Mouse (Mus musculus) adrenal gland, postnatal 4 days (tissue): ENCODE results near the gene C2cd4c. TPM values are rescaled to one million over a fixed set of nuclear protein-coding genes. Genes with fewer than 3 reads are reported as not detected.

Experiments
- DNase-seq, 2 experiments: peaks; one replicate each; pipeline ENCODE4 v3.0.0; 2021 to 2022; ENCODE audit warnings: low spot score in 2 of 2, mixed read lengths in 2 of 2
- total RNA-seq, 2 experiments: library from RNA; stranded (reverse); gene quantifications; 2 replicates each; pipeline ENCODE4 v1.2.3; 2021

The C2cd4c gene
- total RNA-seq, 2 experiments from 2014 or later = 0.56 to 1.5 TPM

DNA sequence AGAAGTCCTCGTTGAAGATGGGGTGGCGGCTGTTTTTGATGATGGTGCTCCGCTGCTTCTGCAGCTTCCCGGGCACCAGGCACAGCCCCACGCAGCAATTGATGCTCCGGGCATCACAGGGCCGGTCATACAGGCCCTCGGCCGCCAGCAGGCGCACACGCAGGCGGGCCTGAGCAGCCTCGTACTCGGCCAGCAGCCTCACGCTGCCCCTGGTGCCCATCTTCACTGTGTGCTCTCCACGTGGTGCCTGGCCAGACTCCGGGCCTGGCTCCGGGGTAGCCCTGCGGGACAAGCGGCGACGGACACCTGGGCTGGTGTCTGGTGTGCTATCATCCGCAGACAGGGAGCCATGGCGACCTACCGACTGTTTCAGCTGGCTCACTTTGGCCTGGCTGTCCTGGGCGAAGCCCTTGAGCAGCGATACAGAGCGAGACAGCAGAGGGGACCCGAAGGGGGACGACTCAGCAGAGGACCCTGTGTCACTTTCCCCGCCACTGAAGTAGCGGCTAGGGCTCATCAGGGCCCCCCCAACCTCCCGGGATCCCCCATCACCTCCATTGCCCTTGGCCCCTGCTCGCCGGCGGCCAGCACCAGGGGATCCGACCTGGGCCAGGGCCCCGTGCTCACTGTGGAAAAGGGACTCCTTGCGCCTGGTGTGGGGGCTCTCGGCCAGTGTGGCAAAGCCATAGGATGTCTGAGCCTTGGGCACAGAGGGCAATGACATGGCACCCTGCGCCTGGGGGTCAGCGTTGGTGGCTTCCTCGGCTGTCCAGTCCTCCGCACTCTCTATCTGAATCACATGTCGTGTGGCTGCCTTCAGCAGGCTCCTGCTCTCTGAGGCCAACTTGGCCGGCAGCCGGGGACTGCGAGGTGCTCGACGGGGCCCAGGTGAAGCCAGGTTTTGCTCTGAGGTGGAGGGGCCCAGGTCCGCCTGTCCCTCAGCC is 1.4 kb downstream of the C2cd4c start:
- no peak for DNase-seq

DNA sequence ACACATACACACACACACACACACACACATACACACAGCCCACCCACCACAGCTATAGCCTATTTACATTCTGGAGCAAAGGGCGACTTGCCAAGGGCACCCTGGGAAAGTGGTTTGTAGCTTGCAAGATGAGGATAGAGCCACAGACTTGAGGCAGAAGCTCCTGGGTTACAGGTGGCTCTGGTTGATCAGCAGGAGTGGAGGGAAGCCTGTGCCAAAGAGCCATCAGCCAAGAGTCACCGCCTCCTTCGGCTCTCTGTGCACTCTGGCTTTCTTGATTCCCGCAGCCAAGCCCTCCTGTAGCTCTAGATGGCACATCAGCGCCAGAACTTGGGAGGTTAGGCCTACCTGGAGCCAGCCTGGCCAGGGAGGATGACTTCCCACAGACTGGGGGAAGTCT is 2.5 kb downstream of the C2cd4c start:
- no peak for DNase-seq

- DNase-seq = no peak
Measured at GRCm38 (mm10) chr10:79609276-79609675, 4.5 kb downstream of the C2cd4c start.

DNA sequence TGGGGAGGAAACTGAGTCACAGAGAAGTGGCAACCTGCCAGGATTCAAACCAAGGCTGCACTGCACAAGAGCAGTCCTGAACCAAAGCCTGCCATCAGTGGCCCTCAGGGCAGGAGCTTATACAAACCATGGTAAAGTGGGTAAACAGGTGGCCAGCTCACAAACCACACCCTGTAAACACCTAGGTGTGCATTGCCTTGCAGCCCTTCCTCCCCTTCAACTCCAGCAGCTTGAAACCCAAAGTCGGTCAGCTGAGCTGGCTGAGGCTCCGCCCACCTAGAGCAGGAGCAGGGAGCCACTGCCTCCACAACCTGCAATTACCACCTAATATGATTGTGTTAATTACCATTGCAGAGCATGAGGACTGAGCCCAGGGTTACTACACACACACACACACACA is 5.9 kb downstream of the C2cd4c start:
- no peak for DNase-seq

DNA sequence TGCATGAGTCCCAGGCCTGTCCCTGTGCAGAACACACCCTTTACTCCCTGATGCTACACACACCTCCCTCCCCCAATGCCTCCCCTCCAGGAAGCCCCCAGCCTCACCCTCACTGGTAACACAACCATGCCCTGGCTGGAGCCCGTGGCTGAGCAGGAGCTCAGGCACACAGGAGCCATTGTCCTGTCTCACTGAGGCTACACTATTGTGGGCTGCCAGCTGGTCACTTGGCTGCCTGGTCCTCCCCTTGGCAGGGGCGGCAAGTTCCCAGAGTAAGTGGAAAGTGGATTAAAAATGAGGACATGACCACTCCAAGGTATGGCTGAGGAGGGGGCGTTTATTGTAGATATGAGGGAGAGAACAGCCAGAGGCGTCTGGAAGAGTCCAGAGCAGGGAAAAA is 7.3 kb downstream of the C2cd4c start:
- no peak for DNase-seq

- DNase-seq = no peak
Measured at GRCm38 (mm10) chr10:79597936-79598230, 15.9 kb downstream of the C2cd4c start.

DNA sequence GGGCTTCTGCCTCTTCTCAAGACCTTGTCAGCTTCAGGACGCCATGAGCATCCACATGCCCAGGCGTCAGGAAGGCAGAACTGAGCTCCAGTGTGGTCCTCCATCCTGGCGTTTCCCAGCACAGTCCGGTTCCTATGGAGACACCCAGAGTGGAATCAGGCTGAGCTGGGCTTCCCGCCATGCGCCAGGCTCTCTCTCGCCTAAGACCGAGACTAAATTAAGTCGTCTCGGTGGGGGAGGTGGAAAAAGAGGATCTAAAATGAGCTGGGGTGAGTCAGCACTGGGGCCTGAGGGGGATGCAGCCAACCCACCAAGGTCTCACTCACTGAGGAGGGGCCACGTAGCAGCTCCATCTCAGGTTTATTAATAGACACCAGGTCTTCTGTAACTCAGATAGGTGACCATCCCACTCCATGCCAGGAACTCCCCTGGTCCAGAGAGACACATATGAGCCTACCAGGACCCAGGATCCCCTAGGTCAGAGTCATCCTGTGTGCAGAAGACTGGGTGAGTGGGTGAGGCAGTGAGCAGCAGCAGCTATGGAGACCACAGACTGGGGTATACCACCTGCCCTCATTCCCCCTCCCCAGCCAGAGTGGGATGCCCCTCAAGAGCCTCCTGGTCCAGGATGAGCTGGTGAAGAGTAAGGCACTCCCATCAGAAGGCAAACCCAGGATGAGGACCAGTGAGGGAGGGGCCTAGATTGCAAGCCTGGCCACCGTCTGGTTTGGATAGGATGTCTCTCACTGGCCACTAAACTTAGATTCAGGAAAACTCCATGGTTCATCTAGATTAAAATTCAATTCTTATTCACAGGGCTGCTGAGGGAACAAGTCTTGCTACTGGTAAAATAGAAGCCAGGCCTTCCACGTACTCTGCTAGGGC is 16.5 kb downstream of the C2cd4c start:
- no peak for DNase-seq

GRCm38 (mm10) chr10:79595590-79595929 is 18.3 kb downstream of the C2cd4c start:
- no peak for DNase-seq

DNA sequence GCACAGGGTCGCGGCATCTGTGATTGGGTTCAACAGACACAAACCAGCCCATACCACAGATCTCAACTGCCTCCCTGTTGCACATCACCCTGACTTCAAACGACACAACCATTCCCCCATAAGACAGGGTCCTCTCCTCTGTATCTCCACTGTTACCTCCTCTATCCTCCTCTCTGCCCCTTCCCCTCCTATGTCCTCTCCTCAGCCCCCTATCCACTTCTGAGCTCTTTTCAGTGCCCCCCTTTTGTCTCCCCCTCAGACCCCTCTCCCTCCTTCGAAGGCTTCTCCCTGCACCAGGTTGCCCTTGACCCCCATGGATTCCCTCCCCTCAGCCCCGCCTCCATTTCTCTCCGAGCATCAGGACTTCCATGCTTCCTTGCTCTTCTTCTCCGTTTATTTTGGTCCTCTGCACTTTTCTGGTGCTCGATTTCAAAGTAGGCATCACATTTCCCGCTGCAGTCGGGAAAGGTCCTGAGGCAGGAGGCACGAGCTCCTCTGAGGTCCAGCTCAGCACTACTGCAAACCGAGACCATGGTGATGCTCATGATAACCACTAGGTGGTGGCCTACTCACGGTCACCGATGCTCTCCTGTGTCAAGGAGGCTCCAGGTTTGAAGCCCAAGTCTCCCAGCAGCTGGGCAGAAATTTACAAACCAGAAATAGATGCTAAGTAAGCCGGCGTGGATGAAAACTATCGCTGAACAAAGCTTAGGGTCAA is 18.8 kb downstream of the C2cd4c start:
- DNase-seq = peak in 1 of 2 experiments; percentile 36

- no peak for DNase-seq
Measured at GRCm38 (mm10) chr10:79594111-79594510, 19.7 kb downstream of the C2cd4c start.

GRCm38 (mm10) chr10:79590702-79591101 is 23.1 kb downstream of the C2cd4c start:
- DNase-seq = no peak

- no peak for DNase-seq
Measured at GRCm38 (mm10) chr10:79587752-79588126, 26.1 kb downstream of the C2cd4c start.

DNA sequence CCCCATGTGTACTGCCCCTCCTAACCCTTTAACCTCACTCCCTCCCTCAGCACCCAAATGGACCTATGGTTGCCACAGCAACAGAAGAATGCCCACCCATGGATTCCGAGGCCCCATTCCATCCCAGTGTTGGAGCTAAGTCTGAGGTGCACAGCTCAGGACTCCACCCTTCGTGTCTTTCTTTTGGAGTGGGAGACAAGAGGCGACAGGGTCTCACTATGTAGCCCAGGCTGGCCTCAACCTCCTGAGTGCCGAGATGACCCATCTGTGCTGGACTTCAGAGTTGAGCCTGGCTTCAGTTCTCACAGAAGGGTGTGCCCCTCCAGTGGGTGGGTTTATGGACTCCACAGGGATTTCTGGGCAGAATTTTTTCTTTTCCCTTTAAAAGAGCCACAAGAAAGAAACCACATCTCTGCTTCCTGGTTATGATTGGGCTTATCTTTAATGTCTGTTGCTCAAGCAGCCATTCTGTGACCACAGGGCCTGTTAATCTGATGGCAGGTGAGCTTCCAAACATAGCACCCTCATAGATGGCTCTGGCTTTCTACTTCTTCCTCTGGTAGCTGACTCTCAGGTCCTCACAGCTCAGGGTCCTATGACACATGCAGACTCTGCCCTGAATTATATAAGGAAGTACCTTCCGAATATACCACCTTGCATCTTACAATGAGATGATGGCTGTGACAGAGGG is 26.6 kb downstream of the C2cd4c start, which contains the start of gene Theg:
Theg (minus strand) TSS at position 271 of the 691 bp plus-strand sequence.
- DNase-seq = no peak

DNA sequence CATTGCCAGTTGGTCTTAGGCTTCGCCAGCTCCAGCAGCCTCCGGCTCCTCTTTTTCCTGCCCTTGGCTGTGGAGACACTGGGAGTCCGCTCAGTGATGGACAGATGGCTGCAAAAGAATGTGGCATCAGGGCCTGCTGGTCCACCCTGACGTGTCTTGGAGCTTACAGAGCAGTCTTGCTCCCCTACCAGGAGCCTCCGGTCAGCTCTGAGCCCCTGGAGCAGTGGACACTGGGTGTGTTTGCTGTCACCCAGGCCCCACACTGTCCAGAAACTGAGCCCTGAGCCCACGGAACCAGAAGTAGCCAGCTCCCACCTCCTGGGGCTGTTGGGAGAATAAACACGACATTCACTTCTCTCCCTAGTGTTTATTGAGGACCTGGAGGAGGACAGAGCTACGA is 27.6 kb downstream of the C2cd4c start:
- DNase-seq = no peak

DNA sequence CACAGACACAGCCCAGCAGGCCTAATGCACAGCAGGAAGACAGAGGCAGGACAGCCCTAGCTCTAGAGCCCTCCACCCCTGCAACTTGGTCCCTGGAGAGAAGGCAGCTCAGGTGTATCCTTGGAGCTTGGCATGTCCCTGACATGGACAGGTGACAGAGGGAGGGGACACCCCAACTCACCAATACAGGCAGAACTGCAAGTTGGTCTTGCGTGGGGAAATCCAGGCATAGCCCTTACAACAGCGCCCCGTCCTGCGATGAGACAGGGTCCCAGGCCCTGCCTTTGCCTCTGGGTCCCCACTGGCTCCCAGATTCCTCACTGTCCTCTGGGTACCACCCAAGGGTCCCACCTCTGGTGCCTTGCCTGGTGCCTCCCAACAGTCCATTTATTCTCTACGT is 28.1 kb downstream of the C2cd4c start:
- DNase-seq = no peak

GRCm38 (mm10) chr10:79585136-79585535 is 28.7 kb downstream of the C2cd4c start:
- no peak for DNase-seq

DNA sequence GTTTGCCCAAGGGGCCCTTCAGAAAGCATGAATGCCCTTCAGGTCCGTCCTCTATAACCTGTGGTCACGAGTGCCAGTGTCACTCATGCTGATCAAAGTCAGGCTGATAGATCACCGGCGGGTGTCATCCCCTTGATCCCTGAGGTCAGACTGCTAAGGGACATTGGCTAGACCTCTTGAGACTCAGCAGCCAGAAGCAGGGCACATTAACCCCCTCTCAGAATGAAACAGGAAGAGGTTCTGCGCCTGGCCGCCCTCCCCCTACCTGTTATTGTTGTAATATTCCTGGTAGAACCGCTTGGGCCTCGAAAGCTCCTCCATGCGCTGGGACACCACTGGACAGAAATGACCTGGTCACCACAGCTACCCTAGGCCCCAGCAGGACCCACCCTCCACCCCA is 29.4 kb downstream of the C2cd4c start:
- DNase-seq = no peak

DNA sequence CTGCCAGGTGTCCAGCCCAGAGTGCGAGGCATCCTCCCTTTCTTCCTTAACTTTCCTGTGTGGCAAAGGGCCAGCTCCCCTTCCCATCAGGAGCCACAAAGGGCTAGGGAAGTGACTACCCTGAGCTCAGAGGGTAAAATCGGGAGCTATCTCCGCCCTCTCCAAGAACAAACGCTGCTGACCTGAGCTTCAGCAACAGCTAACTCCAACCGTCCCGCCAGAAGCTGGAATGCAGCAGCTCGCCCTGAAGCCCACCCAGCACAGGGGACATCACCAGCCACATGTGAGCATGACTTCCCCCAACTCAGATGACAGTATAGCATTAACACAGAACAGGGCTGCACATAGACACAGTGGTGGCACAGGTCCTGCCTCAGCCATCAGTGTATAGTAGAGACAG is 29.8 kb downstream of the C2cd4c start:
- DNase-seq = no peak

DNA sequence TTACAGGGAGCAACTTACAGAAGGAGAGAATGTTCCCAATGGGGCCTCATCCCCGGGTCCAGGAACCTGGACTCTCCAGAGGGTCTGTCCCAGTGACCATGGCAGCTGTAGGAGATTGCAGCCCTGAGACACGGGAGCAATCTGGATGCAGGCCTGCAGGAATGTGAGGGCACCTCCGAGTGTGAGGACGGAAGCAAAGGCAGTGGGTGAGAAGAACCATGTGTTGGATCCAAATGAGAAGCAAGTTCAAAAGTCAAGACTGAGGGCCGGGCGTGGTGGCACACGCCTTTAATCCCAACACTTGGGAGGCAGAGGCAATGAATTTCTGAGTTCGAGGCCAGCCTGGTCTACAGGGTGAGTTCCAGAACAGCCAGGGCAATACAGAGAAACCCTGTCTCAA is 32.3 kb downstream of the C2cd4c start:
- no peak for DNase-seq

GRCm38 (mm10) chr10:79580811-79581210 is 33.0 kb downstream of the C2cd4c start:
- DNase-seq = no peak

DNA sequence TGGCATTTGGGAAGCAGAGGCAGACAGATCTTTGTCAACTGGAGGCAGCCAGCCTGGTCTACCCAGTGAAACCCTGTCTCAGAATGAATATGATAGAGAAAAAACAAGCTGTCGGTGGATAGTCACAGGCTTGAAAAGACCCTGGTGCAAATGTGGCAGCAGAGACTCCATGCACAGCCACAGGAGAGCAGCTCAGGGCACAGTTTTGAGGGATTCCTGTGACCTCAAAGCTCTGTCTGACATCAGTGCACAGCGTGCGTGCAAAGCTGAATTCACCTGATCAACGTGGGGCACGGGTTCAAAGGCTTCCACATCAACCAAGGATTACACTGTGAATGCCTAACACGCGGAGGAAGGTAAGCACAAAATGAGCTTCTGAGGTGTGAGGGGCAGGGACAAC is 33.5 kb downstream of the C2cd4c start:
- no peak for DNase-seq
